Mouse (Mus musculus): ENCODE results near the gene Tle6.

Tle6 gene

DNA sequence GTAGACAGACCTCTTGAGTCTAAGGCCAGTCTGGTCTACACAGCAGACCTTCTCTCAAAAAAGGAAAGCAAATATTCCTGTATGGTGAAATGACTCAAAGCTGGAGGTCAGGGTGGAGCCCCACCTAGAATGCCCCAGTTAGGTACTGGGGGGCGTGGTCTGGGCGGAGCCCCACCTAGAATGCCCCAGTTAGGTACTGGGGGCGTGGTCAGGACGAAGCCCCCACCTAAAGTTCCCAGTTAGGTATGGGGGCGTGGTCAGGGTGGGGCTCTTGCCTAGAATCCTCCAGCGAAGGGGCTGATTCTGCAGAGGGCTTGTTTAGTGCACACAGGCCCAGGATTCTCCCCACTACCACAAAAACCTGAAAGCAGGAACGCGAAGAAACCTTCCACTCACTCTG lies 22.6 kb upstream of the Tle6 start:
- DNase-seq (ENCODE audit: low read depth, low spot score), result peak; percentile 36

DNA sequence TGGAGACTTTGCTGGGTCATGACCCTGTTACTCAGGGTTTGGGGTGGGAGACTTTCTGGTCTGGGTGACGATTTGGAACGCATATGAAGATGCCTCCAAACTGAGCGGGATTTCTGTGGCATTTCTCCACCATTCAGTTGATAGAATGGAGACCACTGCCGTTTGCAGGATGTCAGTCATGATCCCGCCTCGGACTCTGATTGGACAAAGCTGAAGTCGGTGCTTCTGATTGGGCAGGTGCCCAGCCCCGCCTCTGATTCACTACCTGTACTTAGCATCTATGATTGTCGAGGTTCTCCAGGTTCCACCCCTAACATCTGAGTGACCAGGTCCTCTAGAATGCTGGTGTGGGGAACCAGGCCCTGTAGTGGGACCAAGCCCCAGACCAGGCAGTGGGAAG lies 19.9 kb upstream of the Tle6 start:
- DNase-seq (ENCODE audit: low read depth, low spot score), result no peak

DNA sequence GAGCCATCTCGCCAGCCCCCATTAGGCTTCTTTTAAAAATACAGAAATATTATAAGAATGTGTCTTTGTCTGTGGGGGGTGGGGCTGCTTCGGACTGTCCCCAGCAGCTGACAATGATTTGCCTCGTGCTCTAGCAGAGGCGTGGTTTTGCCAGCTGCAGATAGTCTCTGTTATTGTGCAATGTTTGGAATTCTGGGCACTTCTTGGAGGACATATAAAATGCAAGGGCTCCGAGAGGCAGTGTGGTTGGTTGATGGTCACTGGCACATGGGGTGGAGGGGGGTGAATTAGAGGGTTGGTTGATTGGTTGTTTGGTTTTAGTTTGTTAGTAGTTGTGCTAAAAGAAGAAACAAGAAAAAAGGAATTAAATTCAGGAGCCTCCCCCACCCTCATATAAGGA lies 19.1 kb upstream of the Tle6 start:
- no peak for DNase-seq (ENCODE audit: low read depth, low spot score)

DNA sequence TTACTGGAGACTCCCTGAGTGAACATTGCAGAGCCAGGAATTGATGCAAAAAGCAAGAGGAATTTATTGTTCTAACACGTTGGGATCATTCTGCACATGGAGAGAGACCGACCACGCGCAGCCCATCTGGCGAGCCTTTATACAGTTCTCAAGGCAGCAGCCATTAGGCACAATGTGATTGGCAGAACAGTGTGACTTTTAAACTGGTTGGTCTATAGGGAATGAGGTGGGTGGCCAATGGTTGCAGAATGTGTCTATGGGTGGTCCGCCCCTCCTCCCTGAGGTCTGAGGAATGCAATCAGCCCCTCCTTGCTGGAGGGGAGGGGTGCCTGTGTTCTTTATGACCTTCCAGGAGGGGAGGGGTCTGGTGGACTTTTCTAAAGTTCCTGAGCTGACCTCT lies 14.6 kb upstream of the Tle6 start:
- no peak for DNase-seq (ENCODE audit: low read depth, low spot score)

DNA sequence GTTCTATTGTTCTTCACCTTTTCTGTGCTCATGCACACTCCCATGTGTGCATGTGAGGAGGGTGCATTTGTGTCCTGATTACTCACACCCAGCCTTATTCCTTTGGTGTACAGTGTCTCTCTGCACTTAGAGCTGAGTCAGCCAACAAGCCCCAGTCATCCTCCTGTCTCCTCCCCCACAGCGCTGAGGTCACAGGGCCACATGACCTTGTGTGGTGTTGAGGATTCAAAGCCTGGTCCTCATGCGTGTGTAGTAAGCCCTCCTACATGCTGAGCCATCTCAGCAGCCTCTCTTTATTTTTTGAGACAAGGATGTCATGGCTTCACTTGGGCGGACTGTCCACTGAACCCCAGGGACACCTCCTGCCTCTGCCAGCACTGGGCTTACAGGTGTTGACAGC lies 11.9 kb upstream of the Tle6 start:
- no peak for DNase-seq (ENCODE audit: low read depth, low spot score)

DNA sequence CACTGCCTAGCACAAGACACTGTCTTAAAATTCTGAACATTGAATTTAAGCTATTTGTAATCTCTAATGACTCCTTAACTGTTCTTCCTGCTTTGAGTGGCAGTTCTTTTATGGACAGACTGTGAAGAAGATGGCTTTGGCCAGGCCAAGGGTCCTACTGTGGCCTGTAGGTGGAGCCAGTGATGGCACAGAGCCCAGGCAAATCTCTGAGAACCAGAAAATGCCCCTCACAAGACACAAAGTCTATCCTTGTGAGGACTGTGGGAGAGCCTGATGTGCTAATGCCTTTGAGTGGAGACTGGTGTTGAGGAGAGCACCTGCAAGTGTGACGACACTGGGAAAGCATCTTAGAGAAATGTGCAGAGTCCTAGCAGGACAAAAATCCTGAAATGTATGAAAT lies 7.4 kb upstream of the Tle6 start:
- DNase-seq (ENCODE audit: low read depth, low spot score), result peak; percentile 44

DNA sequence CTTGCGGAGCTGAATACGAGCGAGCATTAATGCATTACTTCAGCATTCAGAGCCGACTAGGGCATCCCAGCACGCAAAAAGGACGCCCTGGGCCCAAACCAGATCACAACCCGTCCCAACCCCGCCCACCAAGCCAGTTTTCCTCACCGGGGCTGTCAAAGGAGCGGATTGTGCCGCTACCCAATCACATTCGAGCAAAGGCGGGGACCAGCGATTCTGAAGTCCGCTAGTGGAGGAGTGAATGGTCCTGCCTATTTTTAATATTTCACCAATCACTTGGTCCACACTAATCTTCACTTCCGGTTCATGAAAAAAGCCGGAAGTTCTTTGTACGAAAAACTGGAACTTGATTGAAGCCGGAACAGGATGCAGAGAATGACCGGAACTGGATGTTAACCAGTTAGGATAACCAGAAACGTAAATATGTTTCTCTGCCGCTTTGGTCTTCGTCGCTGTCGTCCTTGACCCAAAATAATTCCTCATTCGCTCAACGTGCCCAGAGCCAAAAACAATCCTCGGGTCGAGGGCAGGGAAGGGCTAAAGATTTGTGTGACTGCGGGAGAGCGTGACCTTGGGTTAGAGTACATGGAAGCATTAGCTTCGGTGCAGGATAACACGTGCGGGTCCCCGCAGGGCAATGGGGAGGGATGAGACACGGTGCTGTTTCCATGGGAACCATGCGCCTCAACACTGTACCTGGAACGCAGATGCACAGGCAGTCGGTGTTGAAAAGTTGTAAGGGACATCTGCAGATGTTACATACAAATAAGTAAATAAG lies 5.3 kb upstream of the Tle6 start, which contains the start of gene BC025920:
Gene BC025920, plus strand, starts transcription at position 297 of the 778 bp plus-strand sequence.
- peak; percentile 99 for DNase-seq (ENCODE audit: low read depth, low spot score)

DNA sequence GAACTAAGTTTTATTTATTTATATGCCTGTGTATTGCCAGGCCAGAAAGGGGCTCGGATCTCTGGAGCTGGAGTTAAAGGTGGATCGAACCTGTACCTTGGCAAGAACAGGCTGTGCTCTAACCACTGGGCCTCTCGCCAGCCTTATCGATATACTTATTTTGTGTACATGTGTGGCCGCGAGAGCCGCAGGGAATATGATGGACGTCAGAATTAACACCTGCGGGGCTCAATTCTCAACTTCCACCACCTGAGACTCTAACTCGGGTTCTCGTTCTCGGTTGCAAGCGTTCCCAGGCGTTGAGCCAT lies 4.7 kb upstream of the Tle6 start:
- no peak for DNase-seq (ENCODE audit: low read depth, low spot score)

DNA sequence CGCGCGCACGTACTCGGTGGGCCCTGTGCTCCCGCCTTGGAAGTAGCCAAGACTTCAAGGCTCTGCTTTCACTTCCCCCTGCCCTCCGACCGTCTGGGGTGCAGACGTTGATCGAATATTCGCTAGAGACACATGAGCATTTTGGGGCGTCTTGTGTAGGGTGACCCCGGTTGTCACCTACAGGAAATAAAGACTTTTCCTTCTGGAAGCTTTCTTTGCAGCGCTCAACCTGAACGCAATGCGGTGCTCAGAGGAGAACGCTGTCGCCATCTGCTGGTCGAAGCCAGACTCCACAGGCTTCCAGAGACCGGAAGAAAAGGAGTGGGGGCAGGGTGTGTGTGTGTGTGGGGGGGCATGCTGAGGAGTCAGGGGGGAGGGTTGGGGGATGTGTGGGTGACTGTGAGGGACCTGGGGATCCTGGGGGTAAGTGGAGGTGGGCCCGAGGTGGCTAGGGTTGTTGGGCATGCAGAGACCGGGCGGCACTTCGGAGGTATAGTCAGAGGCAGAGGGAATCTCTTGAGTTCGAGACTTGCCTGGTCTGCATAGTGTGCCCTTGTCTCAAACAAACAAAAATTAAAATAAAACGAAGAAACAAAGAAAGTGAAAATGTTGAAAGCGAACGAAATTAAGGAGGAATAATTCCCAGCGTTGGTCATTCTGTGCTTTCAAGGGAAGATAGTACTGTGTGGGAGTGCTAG lies 4.2 kb upstream of the Tle6 start:
- peak; percentile 94 for DNase-seq (ENCODE audit: low read depth, low spot score)

DNA sequence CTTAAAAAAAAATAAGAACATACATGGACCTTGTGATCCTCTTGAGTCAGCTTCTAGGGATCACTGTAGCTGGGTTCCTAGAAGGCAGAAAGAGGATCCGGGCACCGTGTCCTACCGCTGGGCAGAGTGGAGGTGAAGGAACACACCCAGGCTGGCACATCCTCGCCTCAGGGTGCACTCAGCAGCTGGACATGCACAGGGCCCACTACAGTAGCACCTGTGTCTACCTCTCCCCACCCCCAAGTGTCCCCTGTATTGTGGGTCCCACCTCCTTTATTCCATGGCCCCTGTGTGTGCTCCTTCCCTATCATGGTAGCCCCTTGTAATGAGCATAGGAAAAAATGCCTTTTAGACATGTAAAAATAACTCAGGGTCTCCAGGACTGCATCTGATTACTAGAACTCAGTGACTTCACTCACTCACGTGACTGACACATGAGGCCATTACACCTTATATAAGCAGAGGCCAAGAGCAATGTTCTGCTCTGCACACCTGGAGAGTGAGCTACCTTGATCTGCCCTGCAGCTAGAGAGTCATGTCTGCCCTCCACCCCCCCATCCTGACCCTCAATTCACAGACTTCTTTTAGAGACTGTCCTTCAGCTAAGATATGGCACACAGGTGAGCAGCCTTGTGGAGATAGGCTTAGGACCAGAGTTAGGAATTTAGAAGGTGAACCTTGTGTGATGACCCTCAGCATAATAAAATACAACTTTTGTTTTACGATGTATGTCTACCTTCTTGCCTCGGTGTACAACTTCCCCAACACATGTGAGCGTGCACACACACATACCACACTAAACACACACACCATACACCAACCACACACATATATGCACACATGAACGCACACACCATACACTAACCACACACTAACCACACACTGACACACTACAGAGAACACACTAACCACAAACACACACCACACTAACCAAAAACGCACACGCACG lies 3.4 kb upstream of the Tle6 start:
- DNase-seq (ENCODE audit: low read depth, low spot score), result no peak

DNA sequence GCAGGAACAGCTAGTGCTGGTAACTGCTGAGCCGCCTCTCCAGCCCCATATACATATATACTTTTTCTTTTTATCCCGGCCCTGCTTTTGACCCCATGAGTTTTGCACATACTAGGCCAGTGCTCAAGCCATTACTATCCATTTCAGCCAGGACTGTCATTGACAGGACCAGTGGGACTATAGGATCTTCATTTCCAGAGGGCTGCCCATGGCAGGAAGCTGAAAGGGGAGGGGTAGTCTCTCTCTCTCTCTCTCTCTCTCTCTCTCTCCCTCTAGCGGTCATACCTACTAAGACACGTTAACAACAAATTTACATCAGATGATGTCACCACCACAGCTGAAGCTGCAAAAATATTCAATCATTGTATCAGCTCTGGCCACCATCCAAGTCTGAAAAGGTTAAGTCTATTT lies 1.9 kb upstream of the Tle6 start:
- peak; percentile 85 for DNase-seq (ENCODE audit: low read depth, low spot score)

DNA sequence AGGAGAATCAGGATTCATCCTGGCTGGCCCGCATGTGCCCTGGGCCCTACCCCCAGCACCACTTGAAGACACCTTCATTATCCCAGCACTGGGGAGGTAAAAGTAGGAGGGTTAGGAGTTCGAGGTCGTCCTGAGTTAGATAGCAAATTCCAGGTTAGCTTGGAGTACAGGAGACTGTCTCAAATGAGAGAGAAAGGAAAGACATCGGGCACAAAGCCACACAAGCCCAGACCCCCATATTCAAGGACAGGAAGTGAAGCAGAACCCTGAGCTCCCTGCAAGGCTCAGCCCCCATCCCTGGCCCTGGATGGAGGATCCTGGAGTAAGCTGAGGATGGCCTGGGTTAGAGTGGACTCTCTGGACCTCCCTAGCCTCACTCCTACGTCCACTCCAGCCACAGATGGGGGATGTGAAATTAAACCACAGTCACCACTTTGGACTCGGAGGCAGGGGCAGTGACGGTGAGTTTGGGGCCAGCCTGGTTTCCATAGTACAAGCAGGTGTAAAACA lies 578 bp upstream of the Tle6 start:
- no peak for DNase-seq (ENCODE audit: low read depth, low spot score)

DNA sequence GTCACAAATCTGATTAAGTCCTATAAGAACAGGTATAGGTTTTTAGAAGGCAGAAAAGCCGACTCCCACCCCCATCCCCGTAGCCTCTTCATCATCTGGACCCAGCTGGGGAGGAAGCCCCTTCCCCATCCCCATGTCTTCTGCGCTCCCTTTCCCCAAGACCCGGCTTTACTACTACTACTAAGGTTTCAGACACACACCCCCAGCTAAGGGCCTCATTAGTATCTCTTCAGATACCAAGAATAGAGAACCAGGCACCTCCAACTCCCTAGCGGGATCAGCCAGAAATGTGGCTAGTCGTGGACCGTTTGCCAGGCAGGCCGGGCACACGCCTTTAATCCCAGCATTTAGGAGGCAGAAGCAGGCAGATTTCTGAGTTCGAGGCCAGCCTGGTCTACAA lies 777 bp downstream of the Tle6 start:
- no peak for DNase-seq (ENCODE audit: low read depth, low spot score)

DNA sequence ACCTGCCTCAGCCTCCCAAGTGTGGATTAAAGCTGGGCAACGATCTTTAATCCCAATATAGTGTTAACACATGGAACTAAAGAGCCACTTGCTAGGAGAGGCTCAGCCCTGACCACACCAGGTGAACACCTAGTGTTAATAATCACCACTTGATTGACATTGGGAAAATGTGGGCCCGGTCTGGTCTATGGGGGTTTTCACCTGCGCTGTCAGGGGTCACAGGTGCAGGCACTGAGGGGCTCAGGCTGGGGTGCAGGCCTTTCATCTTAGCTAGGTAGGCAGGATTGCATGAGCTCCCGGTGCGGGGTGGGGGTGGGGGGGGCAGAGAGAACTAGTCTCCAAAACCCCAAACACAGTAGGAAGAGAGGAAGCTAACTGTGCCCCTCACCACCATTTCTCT lies 1.2 kb downstream of the Tle6 start:
- no peak for DNase-seq (ENCODE audit: low read depth, low spot score)

DNA sequence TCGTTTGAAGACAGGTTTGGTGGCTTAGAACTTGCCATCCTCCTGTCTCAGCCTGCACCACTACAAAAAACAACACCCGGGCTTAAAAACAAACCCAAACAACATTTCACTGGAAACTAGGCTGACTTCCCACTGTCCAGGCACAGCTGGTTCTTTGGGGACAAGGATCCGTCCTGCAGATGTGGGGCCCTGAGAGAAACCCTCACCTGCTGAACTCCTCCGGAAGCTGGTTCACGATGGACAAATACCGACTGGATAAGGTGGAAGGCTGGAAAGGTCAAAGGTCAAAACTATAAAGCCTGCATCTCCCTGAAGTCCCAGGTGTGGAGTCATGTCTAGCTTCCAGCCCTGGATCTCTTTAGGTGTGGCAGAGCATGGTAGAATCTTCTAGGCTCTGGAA lies 2.0 kb downstream of the Tle6 start:
- no peak for DNase-seq (ENCODE audit: low read depth, low spot score)

DNA sequence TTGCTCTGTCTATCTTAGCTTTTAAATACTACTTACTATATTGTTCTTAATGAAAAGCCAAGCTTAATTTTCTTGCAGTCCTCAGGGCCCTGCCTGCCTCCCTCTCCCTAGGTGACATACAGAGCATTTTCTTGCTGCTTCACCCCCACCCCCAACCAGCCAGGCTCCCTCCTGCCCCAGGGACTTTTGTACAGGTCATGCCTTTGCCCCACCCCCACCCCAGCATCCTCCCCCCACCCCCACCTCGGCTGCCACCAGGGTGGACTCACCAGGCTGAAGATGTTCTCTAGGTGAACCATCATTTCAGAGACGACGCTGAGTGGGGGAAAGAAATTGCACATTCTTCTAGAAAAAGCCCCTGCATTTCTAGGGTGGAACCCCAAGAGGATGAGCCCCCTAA lies 2.5 kb downstream of the Tle6 start:
- DNase-seq (ENCODE audit: low read depth, low spot score), result no peak

DNA sequence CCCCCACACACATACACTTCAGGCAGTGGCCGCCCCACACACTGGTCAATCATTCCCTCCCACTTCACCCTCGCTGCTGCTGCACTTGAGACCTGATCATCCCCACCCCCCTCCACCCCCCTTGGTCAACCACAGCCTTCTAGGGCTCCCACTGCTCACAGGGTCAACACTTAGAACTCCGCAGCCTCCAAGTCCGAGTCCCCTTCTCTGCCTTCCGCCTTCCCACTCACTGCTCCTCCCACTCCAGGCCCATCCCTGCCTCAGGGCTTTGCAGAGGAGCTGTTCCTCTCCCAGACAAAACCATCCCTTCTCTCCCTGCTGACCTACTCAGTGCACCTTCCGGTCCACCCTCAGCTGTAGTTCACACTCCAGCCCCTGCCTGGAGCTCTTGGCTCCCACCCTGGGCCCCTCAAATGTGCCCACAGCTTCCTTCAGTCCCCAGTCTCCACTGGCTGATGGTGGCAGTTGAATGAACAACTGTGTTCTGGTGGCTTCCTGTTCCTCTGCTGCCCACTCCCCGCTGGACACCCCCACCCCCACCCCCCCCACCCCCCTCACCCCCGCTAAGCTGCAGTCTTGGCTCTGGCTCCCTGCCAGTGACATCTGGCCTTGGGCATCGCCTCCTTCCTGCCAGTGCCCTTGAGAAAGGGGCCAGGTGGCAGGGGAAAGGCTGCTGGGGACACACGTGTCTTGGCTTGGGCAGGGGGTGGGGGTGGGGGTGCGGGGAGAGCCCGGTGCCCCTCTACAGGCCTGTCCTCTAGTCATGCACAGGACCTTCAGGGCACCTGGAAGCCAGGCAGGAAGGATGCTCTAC lies 3.5 kb downstream of the Tle6 start:
- peak; percentile 42 for DNase-seq (ENCODE audit: low read depth, low spot score)

DNA sequence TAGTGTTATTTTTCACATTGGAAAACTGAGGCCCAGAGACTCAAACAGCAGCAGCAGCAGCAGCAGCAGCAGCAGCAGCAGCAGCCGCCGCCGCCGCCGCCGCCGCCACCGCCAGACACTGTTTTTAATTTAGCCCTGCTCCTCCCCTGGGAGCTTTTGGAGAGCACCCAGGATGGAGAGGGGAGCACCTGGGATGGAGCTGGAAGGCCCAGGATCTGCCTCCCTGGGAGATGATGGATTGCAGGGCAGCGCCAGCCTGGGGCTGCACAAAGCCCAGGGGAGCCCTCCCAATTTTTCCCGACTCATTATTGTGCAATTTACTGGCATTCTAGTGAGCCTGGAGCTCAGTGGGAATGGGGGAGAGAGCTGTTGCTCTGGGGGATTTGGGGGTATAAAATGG lies 4.3 kb downstream of the Tle6 start:
- DNase-seq (ENCODE audit: low read depth, low spot score), result no peak

DNA sequence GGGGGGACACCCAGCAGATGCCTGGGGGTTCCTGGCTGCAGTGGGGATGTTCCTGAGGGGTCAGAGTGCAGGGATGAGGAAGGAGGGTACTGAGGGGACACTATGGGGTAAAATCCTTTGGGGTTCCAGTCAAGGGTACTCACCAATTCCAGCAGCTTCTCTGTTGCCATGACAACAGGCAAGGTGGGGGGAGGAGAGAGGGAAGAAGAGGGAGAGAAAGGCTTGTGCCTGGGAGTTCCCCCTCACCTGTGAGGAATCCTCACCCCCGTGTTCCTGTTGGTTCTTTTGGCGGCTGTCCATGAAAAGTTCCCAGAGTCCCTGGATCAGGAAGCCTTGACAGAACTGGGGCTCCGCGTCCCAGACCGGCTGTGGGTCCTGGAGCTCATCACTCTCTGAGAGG lies 5.3 kb downstream of the Tle6 start:
- no peak for DNase-seq (ENCODE audit: low read depth, low spot score)

DNA sequence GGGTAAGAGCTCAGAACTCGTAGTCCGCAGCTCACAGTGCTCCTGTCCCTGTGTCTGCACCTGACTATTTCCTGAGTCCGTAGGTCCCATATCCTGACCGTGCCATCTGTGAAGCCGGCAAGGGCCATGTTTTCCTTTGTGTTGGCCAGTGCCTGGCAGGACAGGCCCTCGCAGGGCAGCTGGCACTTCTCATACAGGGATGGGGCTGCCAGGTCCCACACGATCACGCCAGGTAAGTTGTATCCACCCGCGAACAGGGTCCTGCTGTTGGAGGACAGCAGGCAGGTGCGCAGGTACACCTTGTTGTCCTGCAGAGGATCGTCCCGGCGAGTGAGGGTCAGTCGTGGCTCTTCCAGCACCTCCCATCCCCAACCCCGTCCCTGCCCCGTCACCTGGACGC lies 6.9 kb downstream of the Tle6 start:
- DNase-seq (ENCODE audit: low read depth, low spot score), result no peak

DNA sequence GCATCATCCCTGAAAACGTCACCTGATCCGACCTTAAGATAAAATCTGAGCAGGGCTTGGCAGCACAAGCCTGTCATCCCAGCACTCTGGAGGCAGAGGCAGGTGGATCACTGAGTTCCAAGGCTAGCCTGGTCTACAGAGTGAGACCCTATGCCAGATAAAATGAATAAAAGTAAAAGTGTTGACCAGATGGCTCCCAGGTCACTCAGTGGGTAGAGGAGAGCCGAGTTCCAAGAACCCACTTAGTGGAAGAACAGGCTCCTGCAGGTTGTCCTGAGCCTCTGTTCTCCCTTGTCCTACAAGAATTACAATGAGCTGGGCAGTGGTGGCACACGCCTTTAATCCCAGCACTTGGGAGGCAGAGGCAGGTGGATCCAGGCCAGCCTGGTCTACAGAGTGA lies 7.7 kb downstream of the Tle6 start:
- DNase-seq (ENCODE audit: low read depth, low spot score), result no peak

Measured in A20 (cell line).